Mouse (Mus musculus) liver, postnatal 0 days (tissue): ENCODE results near the gene Klf11. TPM values are rescaled to one million over a fixed set of nuclear protein-coding genes. Genes with fewer than 3 reads are reported as not detected.

Experiments used
- ATAC-seq: fragments of 200-750 bp; cut with Nextera tagmentation; 2 replicates; pipeline ENCODE4 v1.8.0; 2017; ENCODE audit warnings: mild to moderate bottlenecking, moderate library complexity
- DNase-seq: peaks from one replicate; pipeline ENCODE4 v3.0.0-alpha.2; 2016
- H3K27ac ChIP-seq: fragments of 300-500 bp; sonication (generic); 2 replicates; pipeline ENCODE4 v1.5.1; 2014; ENCODE audit warnings: antibody characterized with exemption, moderate library complexity, mild to moderate bottlenecking, low read depth
- H3K27me3 ChIP-seq: fragments of 300-500 bp; sonication (generic); 2 replicates; pipeline ENCODE4 v1.6.1; 2014; ENCODE audit warnings: low read length, control low read depth, mixed read lengths; ENCODE audit not compliant: insufficient read depth
- H3K36me3 ChIP-seq: fragments of 300-500 bp; sonication (generic); replicated peaks from 2 replicates; pipeline ENCODE4 v1.6.1; 2014; ENCODE audit warnings: mild to moderate bottlenecking, control low read depth, low read length, moderate library complexity, mixed read lengths; ENCODE audit not compliant: insufficient read depth
- H3K4me1 ChIP-seq: fragments of 300-500 bp; sonication (generic); 2 replicates; pipeline ENCODE4 v1.6.1; 2014; ENCODE audit warnings: antibody characterized with exemption, mild to moderate bottlenecking, control low read depth; ENCODE audit not compliant: insufficient read depth
- H3K4me2 ChIP-seq: fragments of 300-500 bp; sonication (generic); 2 replicates; pipeline ENCODE4 v1.6.1; 2014; ENCODE audit warnings: low read depth, mild to moderate bottlenecking, low read length, moderate library complexity, mixed read lengths
- H3K4me3 ChIP-seq: fragments of 300-500 bp; sonication (generic); 2 replicates; pipeline ENCODE4 v1.5.1; 2014; ENCODE audit warnings: low read depth, low read length
- H3K9ac ChIP-seq: fragments of 300-500 bp; sonication (generic); replicated peaks from 2 replicates; pipeline ENCODE4 v1.6.1; 2014; ENCODE audit warnings: mild to moderate bottlenecking, moderate library complexity
- H3K9me3 ChIP-seq: fragments of 300-500 bp; sonication (generic); 2 replicates; pipeline ENCODE4 v1.6.1; 2016; ENCODE audit warnings: mild to moderate bottlenecking, control low read depth, low read length, mixed read lengths
- CTCF ChIP-seq: sonication (generic); IDR thresholded peaks from 2 replicates; pipeline ENCODE4 v1.5.1; 2016; ENCODE audit warnings: antibody characterized with exemption, low read depth
- EP300 ChIP-seq: IDR thresholded peaks from 2 replicates; pipeline ENCODE4 v1.6.1; 2016; ENCODE audit warnings: antibody characterized with exemption, low read depth, mild to moderate bottlenecking
- WGBS: fragments of 180-500 bp; shearing (Covaris S2); extraction: QIAGEN DNeasy Blood & Tissue Kit; methylation state at CpG from one replicate; pipeline ENCODE4 v1.1.7; 2014; ENCODE audit not compliant: insufficient replicate concordance; 5-methylcytosine and 5-hydroxymethylcytosine counted together
- polyA plus RNA-seq: library from polyadenylated mRNA; unstranded; fragments of >200 nt; fragmentation: Nextera tagmentation; extraction: Ambion mirVana; gene quantifications from 2 replicates; pipeline ENCODE4 v1.2.1, GENCODE M21; 2015

Gene Klf11
- polyA plus RNA-seq, 1 experiment from 2014 or later: 5.3 TPM

DNA sequence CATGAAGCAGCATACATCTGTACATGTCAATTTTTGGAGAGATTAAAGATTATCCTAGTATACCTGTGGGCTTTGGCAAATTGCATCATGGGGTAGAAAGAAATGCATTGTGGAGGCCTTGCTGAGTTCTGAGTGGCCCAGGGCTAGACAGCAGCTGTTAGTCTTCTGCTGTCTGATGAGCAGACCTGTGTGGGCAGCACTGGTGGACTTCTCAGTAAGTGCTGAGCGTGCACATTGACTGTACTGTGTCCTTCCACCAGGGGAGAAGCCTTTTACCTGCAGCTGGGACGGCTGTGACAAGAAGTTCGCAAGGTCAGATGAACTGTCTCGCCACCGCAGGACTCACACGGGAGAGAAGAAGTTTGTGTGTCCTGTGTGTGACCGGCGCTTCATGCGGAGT is 8.8 kb downstream of the Klf11 start:
- peaks cover 46% of the 10 kb centered on the region for H3K4me1 ChIP-seq
- no peak for ATAC-seq
- peaks cover 62% of the 10 kb centered on the region for H3K36me3 ChIP-seq
- WGBS: 88% methylated on average over 9 of the region's 9 CpGs
- no peak overlapping the region for H3K27ac ChIP-seq
- no peak overlapping the region for H3K9ac ChIP-seq
- no peak for TF ChIP-seq CTCF
- H3K4me3 ChIP-seq: no peak overlapping the region
- H3K27me3 ChIP-seq: no peaks in the 10 kb centered on the region
- H3K4me2 ChIP-seq: no peak overlapping the region
- no peaks in the 10 kb centered on the region for H3K9me3 ChIP-seq
- no peak for DNase-seq

DNA sequence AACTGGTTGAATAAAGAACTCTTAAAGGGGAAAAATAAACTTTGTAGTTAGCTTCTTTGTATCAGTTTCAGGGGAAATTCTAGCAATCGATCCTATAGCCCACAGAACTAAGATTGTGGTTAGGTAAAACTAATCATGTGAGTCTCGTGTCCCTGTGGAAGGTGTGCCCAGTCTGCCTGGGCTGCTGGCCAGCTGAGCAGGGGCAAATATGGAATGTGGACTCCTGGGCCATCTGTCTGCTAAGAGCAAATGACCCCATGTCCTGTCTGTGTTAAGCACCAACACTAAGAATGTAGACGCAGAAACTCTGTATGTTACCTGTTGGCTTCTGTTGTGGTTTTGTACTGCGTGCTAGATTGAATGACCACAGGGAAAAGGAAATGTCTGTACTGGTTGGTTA is 10.0 kb downstream of the Klf11 start:
- 0 out of 2 replicates have a peak, but pooled peaks have one; percentile 37 for TF ChIP-seq EP300
- TF ChIP-seq CTCF: no peak
- H3K27ac ChIP-seq: peak overlapping the region; percentile 62; the same call in 1 of the 2 replicates
- 0 out of 2 replicates have a peak overlapping the region, but pooled peaks have one; percentile 18 for H3K4me2 ChIP-seq
- H3K36me3 ChIP-seq: peaks cover 50% of the 10 kb centered on the region
- H3K9me3 ChIP-seq: no peaks in the 10 kb centered on the region
- 45% methylated on average over 4 of the region's 4 CpGs for WGBS
- H3K4me1 ChIP-seq: peaks cover 37% of the 10 kb centered on the region
- H3K9ac ChIP-seq: no peak overlapping the region
- peak; percentile 88 for ATAC-seq
- peak; percentile 67 for DNase-seq
- H3K27me3 ChIP-seq: no peaks in the 10 kb centered on the region
- no peak overlapping the region for H3K4me3 ChIP-seq

DNA sequence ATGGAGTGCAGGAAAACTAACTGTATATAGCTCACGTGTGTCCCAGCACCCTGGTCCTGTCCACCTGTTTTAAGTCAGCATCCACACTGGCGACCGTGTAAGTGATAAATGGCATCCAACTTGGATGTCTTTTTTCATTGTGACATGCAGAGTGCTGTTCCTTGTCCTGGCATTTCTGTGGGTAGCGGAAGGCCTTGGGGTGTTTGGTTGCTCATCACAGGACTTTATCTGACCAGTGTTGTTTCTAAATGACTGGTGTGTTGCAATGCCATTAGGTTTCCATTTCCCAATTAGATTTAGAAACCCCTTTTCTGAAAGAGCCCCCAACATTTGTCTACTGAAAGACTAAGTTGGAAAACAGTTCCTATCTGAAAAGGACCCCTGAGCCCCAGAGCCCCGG is 11.1 kb downstream of the Klf11 start:
- no peak for ATAC-seq
- 86% methylated on average over 5 of the region's 5 CpGs for WGBS
- Histone ChIP-seq H3K9me3 (no peaks in the 10 kb centered on the region), H3K4me1 (peaks cover 32% of the 10 kb centered on the region), H3K4me3 (no peak overlapping the region), H3K9ac (no peak overlapping the region; the same call in 1 of the 2 replicates), H3K36me3 (peaks cover 41% of the 10 kb centered on the region), H3K27ac (0 out of 2 replicates have a peak overlapping the region, but pooled peaks have one; percentile 62), H3K27me3 (no peaks in the 10 kb centered on the region), H3K4me2 (no peak overlapping the region)
- TF ChIP-seq CTCF: no peak
- no peak for TF ChIP-seq EP300
- no peak for DNase-seq

GRCm38 (mm10) chr12:24680096-24680491 is 29.0 kb downstream of the Klf11 start:
- no peaks in the 10 kb centered on the region for H3K36me3 ChIP-seq
- ATAC-seq: no peak
- no peak overlapping the region for H3K27ac ChIP-seq
- H3K4me1 ChIP-seq: peaks cover 8% of the 10 kb centered on the region
- peak overlapping the region; percentile 76 for H3K4me2 ChIP-seq
- WGBS: 28% methylated on average over 9 of the region's 9 CpGs
- H3K4me3 ChIP-seq: no peak overlapping the region
- TF ChIP-seq CTCF (no peak), EP300 (no peak)
- no peak overlapping the region for H3K9ac ChIP-seq
- H3K9me3 ChIP-seq: no peaks in the 10 kb centered on the region
- no peak for DNase-seq
- peaks cover 33% of the 10 kb centered on the region for H3K27me3 ChIP-seq

DNA sequence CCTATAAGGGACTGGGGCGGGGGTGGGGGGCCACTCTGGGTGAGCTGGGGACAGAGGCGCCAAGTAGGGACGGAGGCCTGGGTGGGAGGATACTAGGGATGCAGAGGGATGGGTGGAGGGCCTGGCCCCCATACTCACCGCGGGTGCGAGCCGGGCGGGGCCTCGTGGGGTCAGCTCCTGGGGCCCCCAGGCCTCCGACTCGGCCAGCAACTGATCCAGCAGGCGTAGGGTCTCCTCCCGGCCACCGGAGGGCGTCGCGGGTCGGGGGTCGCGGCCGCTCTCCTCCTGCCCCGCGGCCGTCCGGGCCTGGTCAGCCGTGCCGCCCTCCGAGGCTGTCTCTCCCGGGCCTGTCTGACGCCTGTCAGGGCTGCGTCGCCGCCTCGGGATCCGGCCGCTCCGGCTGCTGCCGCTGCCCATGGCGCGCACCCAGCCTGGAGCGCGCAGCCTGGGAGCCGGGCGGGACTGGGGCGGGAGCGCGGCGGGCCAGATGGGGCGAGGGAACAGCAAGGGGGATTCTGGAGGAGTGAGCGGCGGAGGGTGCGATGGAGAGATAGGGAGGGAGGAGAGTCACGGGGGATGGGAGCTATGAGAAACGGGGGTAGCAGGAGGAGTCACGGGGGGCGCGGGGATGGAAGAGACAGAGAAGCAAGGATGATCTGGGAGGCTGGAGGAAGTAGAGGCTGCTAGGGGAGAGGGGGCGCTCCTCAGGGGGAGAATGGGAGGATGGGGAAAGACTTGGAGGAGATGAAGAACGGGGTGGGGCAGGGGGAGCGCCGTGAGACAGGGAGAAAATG is 29.6 kb downstream of the Klf11 start:
- Histone ChIP-seq H3K4me1 (peaks cover 11% of the 10 kb centered on the region), H3K4me2 (peak overlapping the region; percentile 76), H3K9me3 (no peaks in the 10 kb centered on the region), H3K27me3 (peaks cover 33% of the 10 kb centered on the region), H3K4me3 (peak overlapping the region; percentile 44), H3K9ac (0 out of 2 replicates have a peak overlapping the region, but pooled peaks have one; percentile 22), H3K36me3 (no peaks in the 10 kb centered on the region), H3K27ac (no peak overlapping the region)
- WGBS: 5% methylated on average over 42 of the region's 61 CpGs
- TF ChIP-seq CTCF: no peak
- DNase-seq (no peak), ATAC-seq (peak; percentile 52)

DNA sequence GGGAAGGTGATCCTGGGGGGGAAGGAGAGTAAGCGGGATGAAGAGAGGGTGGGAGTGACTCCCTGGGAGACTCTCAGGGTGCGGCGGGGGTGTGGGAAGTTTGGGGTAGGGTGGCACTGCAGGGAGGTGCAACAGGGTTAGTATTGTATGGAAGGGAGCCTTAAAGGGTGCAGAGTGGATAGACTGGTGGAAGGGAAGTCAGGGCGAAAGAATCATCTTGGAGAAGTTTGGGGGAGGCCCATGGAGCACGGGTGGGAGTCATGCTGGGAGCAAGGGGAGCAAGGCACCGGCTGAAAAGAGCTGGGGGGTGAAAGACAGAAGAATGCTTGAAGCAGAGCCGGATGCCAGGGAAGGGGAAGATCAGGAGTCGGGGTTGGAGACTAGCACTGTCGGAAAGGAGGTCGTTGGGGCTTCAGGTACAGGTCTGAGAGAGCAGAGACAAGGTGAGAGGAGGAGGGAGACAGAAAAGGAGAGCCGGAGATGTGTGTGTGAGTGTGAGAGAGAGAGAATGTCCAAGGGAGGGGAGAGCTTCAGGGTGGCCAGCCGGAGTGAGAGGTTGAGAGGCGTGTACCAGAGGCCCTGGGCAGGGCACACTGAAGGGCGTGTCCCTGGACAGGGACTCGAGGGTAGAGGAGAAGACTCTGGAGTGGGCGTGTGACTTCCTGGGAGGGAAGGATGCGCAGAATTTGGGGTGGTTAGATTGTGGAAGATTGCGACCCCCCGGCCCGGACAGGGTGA is 30.4 kb downstream of the Klf11 start, which contains the start of gene Cys1:
TSS of gene Cys1 (minus strand) at position 528 of the 738 bp plus-strand sequence.
- no peak for ATAC-seq
- WGBS: 5% methylated on average over 20 of the region's 20 CpGs

More for the DNA sequence above, 30.4 kb downstream of the Klf11 start, which contains the start of gene Cys1:
- no peaks in the 10 kb centered on the region for H3K36me3 ChIP-seq
- TF ChIP-seq CTCF (no peak), EP300 (no peak)
- peak within 1 kb of the TSS; percentile 44 for H3K4me3 ChIP-seq
- H3K9me3 ChIP-seq: no peaks in the 10 kb centered on the region
- H3K27me3 ChIP-seq: peaks cover 33% of the 10 kb centered on the region
- H3K4me2 ChIP-seq: peak within 1 kb of the TSS; percentile 76
- DNase-seq: no peak
- H3K9ac ChIP-seq: 0 out of 2 replicates have a peak within 1 kb of the TSS, but pooled peaks have one; percentile 22
- no peak within 1 kb of the TSS for H3K27ac ChIP-seq
- H3K4me1 ChIP-seq: peaks cover 11% of the 10 kb centered on the region
